Mouse (Mus musculus): ENCODE measurements around the gene Dhcr7. TPM values are rescaled to one million over a fixed set of nuclear protein-coding genes. Genes with fewer than 3 reads are reported as not detected.
A peak's percentile ranks its signal among the peaks of the same experiment; 100 is the strongest.

The Dhcr7 gene
- polyA plus RNA-seq, 1 experiment from 2014 or later = 23.9 TPM

DNA sequence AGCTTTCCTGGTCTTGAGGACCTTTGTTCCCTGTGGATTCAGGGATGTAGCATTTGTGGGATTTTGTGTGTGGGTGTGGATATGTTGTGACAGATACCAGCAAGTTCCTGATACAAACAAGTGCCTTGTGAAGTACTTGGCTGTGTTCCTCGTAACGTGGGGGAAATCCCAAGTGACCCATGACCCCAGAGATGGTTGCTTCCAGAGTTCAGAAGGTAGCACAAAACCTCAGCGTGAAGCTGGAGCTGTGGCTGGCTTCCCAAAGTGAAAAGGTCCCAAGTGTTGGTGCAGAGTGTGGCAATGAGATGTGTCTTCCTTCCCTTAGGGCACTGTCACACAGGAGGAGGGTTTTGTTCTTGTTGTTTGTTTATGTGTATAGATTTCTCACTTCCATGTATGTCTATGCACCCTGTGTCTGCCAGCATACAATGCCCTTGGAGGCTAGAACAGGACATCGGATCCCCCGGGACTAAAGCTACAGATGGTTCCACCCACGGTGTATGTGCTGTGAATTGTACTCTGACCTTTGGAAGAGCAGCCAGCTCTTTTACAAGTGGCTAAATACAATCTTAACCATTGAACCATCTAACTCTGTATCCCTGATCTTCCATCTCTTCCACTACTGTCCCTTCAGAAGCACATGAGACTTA is 30.5 kb upstream of the Dhcr7 start:
- H3K27me3 ChIP-seq (ENCODE audit: control insufficient read depth, insufficient read depth, low read length) = no peaks in the 10 kb centered on the region
- no peak overlapping the region for H3K27ac ChIP-seq (replicated peaks)
- DNase-seq (ENCODE audit: low spot score) (no peak), ATAC-seq (ENCODE audit: low FRiP score, low TSS enrichment) (no peak)
- H3K4me2 ChIP-seq (replicated peaks; ENCODE audit: low read depth) = no peak overlapping the region
- peaks cover 4% of the 10 kb centered on the region; the same call in 1 of the 2 replicates for H3K36me3 ChIP-seq (ENCODE audit: control insufficient read depth, insufficient read depth, low read length)
- H3K9me3 ChIP-seq (ENCODE audit: control insufficient read depth, low read length) = no peaks in the 10 kb centered on the region; the same call in 1 of the 2 replicates
- 67% methylated on average over 6 of the region's 6 CpGs for WGBS
- no peak overlapping the region for H3K9ac ChIP-seq (ENCODE audit: low read length)
- H3K4me3 ChIP-seq (ENCODE audit: low read depth, low read length) = no peak overlapping the region
- no peak for TF ChIP-seq EP300 (optimal IDR thresholded peaks at IDR 0.05)
- no peak for TF ChIP-seq CTCF (IDR thresholded peaks at IDR 0.05; ENCODE audit: low read depth)
- no peaks in the 10 kb centered on the region for H3K4me1 ChIP-seq (replicated peaks; ENCODE audit: control insufficient read depth, insufficient read depth)

DNA sequence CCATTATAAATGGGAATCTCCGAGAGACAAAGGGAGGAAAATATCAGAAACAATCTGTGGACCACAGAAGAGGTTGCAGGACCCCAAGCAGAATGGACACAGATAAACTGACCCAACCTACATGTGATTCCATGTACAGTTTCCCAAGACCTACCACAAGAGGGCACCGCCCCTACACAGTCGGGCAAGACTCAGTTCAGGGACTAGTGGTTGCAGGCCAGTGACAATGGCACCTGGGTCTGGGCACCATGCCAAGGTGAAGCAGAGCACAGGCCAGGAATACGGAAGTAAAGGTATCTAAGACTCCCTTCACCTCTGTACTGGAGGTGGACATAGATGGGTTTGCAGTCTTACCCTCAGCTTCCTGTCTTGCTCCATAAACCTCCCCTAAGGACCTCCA is 29.8 kb upstream of the Dhcr7 start:
- WGBS = 49% methylated on average over 4 of the region's 4 CpGs
- Histone ChIP-seq H3K9me3 (ENCODE audit: control insufficient read depth, low read length) (no peaks in the 10 kb centered on the region; the same call in 1 of the 2 replicates), H3K9ac (ENCODE audit: low read length) (no peak overlapping the region), H3K4me1 (replicated peaks; ENCODE audit: control insufficient read depth, insufficient read depth) (no peaks in the 10 kb centered on the region), H3K36me3 (ENCODE audit: control insufficient read depth, insufficient read depth, low read length) (peaks cover 10% of the 10 kb centered on the region; the same call in 1 of the 2 replicates), H3K27ac (replicated peaks) (no peak overlapping the region), H3K27me3 (ENCODE audit: control insufficient read depth, insufficient read depth, low read length) (no peaks in the 10 kb centered on the region), H3K4me2 (replicated peaks; ENCODE audit: low read depth) (no peak overlapping the region), H3K4me3 (ENCODE audit: low read depth, low read length) (no peak overlapping the region)
- no peak for TF ChIP-seq EP300 (optimal IDR thresholded peaks at IDR 0.05)
- peak; percentile 85 for TF ChIP-seq CTCF (IDR thresholded peaks at IDR 0.05; ENCODE audit: low read depth)
- DNase-seq (ENCODE audit: low spot score) (peak; percentile 90), ATAC-seq (ENCODE audit: low FRiP score, low TSS enrichment) (peak; percentile 90)

DNA sequence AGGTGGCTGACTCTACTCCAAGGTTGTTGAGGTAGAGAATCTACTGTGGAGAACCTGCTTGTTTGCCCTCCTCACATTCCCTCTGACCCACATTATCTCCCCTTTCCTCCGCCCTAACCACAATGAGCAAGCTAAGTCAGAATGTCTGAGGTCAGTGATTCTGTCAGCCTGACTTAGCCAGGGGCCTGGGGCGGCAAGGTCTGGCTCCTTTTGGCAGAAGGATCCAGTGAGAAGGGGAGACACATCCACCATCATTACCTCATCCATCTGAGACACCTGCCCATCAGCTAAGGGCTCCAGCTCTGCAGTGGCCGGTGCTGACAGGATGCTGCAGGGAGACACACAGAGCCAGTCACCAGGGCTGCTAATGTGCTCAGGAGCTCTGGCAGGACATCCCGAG is 24.2 kb upstream of the Dhcr7 start:
- H3K4me3 ChIP-seq (ENCODE audit: low read depth, low read length) = no peak overlapping the region
- ATAC-seq (ENCODE audit: low FRiP score, low TSS enrichment) (no peak), DNase-seq (ENCODE audit: low spot score) (no peak)
- 73% methylated on average over 4 of the region's 4 CpGs for WGBS
- H3K9ac ChIP-seq (ENCODE audit: low read length) = no peak overlapping the region
- H3K9me3 ChIP-seq (ENCODE audit: control insufficient read depth, low read length) = no peaks in the 10 kb centered on the region
- peaks cover 18% of the 10 kb centered on the region for H3K36me3 ChIP-seq (ENCODE audit: control insufficient read depth, insufficient read depth, low read length)
- TF ChIP-seq EP300 (optimal IDR thresholded peaks at IDR 0.05) (no peak), CTCF (IDR thresholded peaks at IDR 0.05; ENCODE audit: low read depth) (no peak)
- no peak overlapping the region for H3K4me2 ChIP-seq (replicated peaks; ENCODE audit: low read depth)
- H3K27ac ChIP-seq (replicated peaks) = no peak overlapping the region
- 0 out of 2 replicates have a peak, but pooled peaks cover 2% of the 10 kb centered on the region for H3K4me1 ChIP-seq (replicated peaks; ENCODE audit: control insufficient read depth, insufficient read depth)
- no peaks in the 10 kb centered on the region for H3K27me3 ChIP-seq (ENCODE audit: control insufficient read depth, insufficient read depth, low read length)

GRCm38 (mm10) chr7:143800770-143801169 is 22.2 kb upstream of the Dhcr7 start:
- H3K27ac ChIP-seq (replicated peaks) = peak overlapping the region; percentile 79
- H3K4me3 ChIP-seq (ENCODE audit: low read depth, low read length) = no peak overlapping the region
- TF ChIP-seq CTCF (IDR thresholded peaks at IDR 0.05; ENCODE audit: low read depth) (no peak), EP300 (optimal IDR thresholded peaks at IDR 0.05) (no peak)
- H3K9ac ChIP-seq (ENCODE audit: low read length) = no peak overlapping the region
- WGBS = 65% methylated on average over 1 of the region's 1 CpGs
- H3K36me3 ChIP-seq (ENCODE audit: control insufficient read depth, insufficient read depth, low read length) = peaks cover 18% of the 10 kb centered on the region
- DNase-seq (ENCODE audit: low spot score) (peak; percentile 69), ATAC-seq (ENCODE audit: low FRiP score, low TSS enrichment) (peak; percentile 94)
- H3K9me3 ChIP-seq (ENCODE audit: control insufficient read depth, low read length) = no peaks in the 10 kb centered on the region
- H3K4me1 ChIP-seq (replicated peaks; ENCODE audit: control insufficient read depth, insufficient read depth) = 0 out of 2 replicates have a peak, but pooled peaks cover 2% of the 10 kb centered on the region
- no peaks in the 10 kb centered on the region for H3K27me3 ChIP-seq (ENCODE audit: control insufficient read depth, insufficient read depth, low read length)
- no peak overlapping the region for H3K4me2 ChIP-seq (replicated peaks; ENCODE audit: low read depth)

GRCm38 (mm10) chr7:143801195-143802065 is 21.5 kb upstream of the Dhcr7 start:
- Histone ChIP-seq H3K9me3 (ENCODE audit: control insufficient read depth, low read length) (no peaks in the 10 kb centered on the region), H3K4me1 (replicated peaks; ENCODE audit: control insufficient read depth, insufficient read depth) (0 out of 2 replicates have a peak, but pooled peaks cover 2% of the 10 kb centered on the region), H3K4me3 (ENCODE audit: low read depth, low read length) (no peak overlapping the region), H3K9ac (ENCODE audit: low read length) (no peak overlapping the region), H3K27me3 (ENCODE audit: control insufficient read depth, insufficient read depth, low read length) (no peaks in the 10 kb centered on the region), H3K4me2 (replicated peaks; ENCODE audit: low read depth) (no peak overlapping the region), H3K36me3 (ENCODE audit: control insufficient read depth, insufficient read depth, low read length) (peaks cover 14% of the 10 kb centered on the region), H3K27ac (replicated peaks) (peak overlapping the region; percentile 79)
- WGBS = 66% methylated on average over 8 of the region's 8 CpGs
- ATAC-seq (ENCODE audit: low FRiP score, low TSS enrichment) = 0 out of 2 replicates have a peak, but pooled peaks have one; percentile 9
- DNase-seq (ENCODE audit: low spot score) = no peak
- TF ChIP-seq EP300 (optimal IDR thresholded peaks at IDR 0.05) (no peak), CTCF (IDR thresholded peaks at IDR 0.05; ENCODE audit: low read depth) (no peak)

Measured in stomach, postnatal 0 days (tissue).